Mouse (Mus musculus): ENCODE measurements around the gene Crx. TPM values are rescaled to one million over a fixed set of nuclear protein-coding genes. Genes with fewer than 3 reads are reported as not detected.

Crx gene
- polyA plus RNA-seq, 1 experiment: 0.12 TPM

GRCm38 (mm10) chr7:15914252-15914651 is 34.5 kb upstream of the Crx start:
- TF ChIP-seq FLI1 (IDR thresholded peaks at IDR 0.05; ENCODE audit: low read length) (no peak), GATA1 (IDR thresholded peaks at IDR 0.05; ENCODE audit: borderline replicate concordance, low read length) (no peak)
- H3K4me1 ChIP-seq: peaks cover 16% of the 10 kb centered on the region
- no peak overlapping the region for H3K4me3 ChIP-seq (replicated peaks)
- H3K9me3 ChIP-seq: no peaks in the 10 kb centered on the region
- H3K36me3 ChIP-seq (replicated peaks; ENCODE audit: low read length): peaks cover 30% of the 10 kb centered on the region
- H3K27me3 ChIP-seq (replicated peaks): peaks cover 2% of the 10 kb centered on the region

- H3K36me3 ChIP-seq (replicated peaks; ENCODE audit: low read length): peaks cover 15% of the 10 kb centered on the region
- H3K4me3 ChIP-seq (replicated peaks): no peak overlapping the region
- peaks cover 11% of the 10 kb centered on the region for H3K4me1 ChIP-seq
- no peaks in the 10 kb centered on the region for H3K9me3 ChIP-seq
- peaks cover 5% of the 10 kb centered on the region for H3K27me3 ChIP-seq (replicated peaks)
- TF ChIP-seq GATA1 (IDR thresholded peaks at IDR 0.05; ENCODE audit: borderline replicate concordance, low read length): no peak
- no peak for TF ChIP-seq FLI1 (IDR thresholded peaks at IDR 0.05; ENCODE audit: low read length)
Measured at GRCm38 (mm10) chr7:15912183-15912582, 32.4 kb upstream of the Crx start.

- no peak for TF ChIP-seq GATA1 (IDR thresholded peaks at IDR 0.05; ENCODE audit: borderline replicate concordance, low read length)
- no peak for TF ChIP-seq FLI1 (IDR thresholded peaks at IDR 0.05; ENCODE audit: low read length)
- Histone ChIP-seq H3K9me3 (no peaks in the 10 kb centered on the region), H3K4me3 (replicated peaks) (no peak overlapping the region)
Measured at GRCm38 (mm10) chr7:15910521-15910920, 30.8 kb upstream of the Crx start.

GRCm38 (mm10) chr7:15907971-15908590 is 28.3 kb upstream of the Crx start:
- H3K4me1 ChIP-seq: peaks cover 6% of the 10 kb centered on the region
- TF ChIP-seq FLI1 (IDR thresholded peaks at IDR 0.05; ENCODE audit: low read length): no peak
- TF ChIP-seq GATA1 (IDR thresholded peaks at IDR 0.05; ENCODE audit: borderline replicate concordance, low read length): no peak
- H3K9me3 ChIP-seq: no peaks in the 10 kb centered on the region
- no peak overlapping the region for H3K4me3 ChIP-seq (replicated peaks)
- H3K27me3 ChIP-seq (replicated peaks): peaks cover 15% of the 10 kb centered on the region
- no peaks in the 10 kb centered on the region for H3K36me3 ChIP-seq (replicated peaks; ENCODE audit: low read length)

More at GRCm38 (mm10) chr7:15910521-15910920, 30.8 kb upstream of the Crx start:
- peaks cover 11% of the 10 kb centered on the region for H3K4me1 ChIP-seq
- peaks cover 7% of the 10 kb centered on the region for H3K27me3 ChIP-seq (replicated peaks)
- H3K36me3 ChIP-seq (replicated peaks; ENCODE audit: low read length): peaks cover 2% of the 10 kb centered on the region

GRCm38 (mm10) chr7:15906602-15907001 is 26.8 kb upstream of the Crx start:
- no peaks in the 10 kb centered on the region for H3K9me3 ChIP-seq
- TF ChIP-seq FLI1 (IDR thresholded peaks at IDR 0.05; ENCODE audit: low read length) (no peak), GATA1 (IDR thresholded peaks at IDR 0.05; ENCODE audit: borderline replicate concordance, low read length) (no peak)
- H3K27me3 ChIP-seq (replicated peaks): peaks cover 15% of the 10 kb centered on the region
- H3K4me1 ChIP-seq: no peaks in the 10 kb centered on the region
- H3K36me3 ChIP-seq (replicated peaks; ENCODE audit: low read length): no peaks in the 10 kb centered on the region
- H3K4me3 ChIP-seq (replicated peaks): no peak overlapping the region

GRCm38 (mm10) chr7:15905861-15906260 is 26.1 kb upstream of the Crx start:
- Histone ChIP-seq H3K27me3 (replicated peaks) (peaks cover 14% of the 10 kb centered on the region), H3K4me3 (replicated peaks) (no peak overlapping the region)

GRCm38 (mm10) chr7:15901366-15902048 is 21.7 kb upstream of the Crx start:
- Histone ChIP-seq H3K27me3 (replicated peaks) (peaks cover 9% of the 10 kb centered on the region), H3K9me3 (no peaks in the 10 kb centered on the region), H3K4me3 (replicated peaks) (no peak overlapping the region), H3K36me3 (replicated peaks; ENCODE audit: low read length) (no peaks in the 10 kb centered on the region), H3K4me1 (no peaks in the 10 kb centered on the region)
- TF ChIP-seq GATA1 (IDR thresholded peaks at IDR 0.05; ENCODE audit: borderline replicate concordance, low read length): no peak
- no peak for TF ChIP-seq FLI1 (IDR thresholded peaks at IDR 0.05; ENCODE audit: low read length)

More at GRCm38 (mm10) chr7:15905861-15906260, 26.1 kb upstream of the Crx start:
- Histone ChIP-seq H3K4me1 (no peaks in the 10 kb centered on the region), H3K9me3 (no peaks in the 10 kb centered on the region), H3K36me3 (replicated peaks; ENCODE audit: low read length) (no peaks in the 10 kb centered on the region)
- TF ChIP-seq GATA1 (IDR thresholded peaks at IDR 0.05; ENCODE audit: borderline replicate concordance, low read length) (no peak), FLI1 (IDR thresholded peaks at IDR 0.05; ENCODE audit: low read length) (no peak)

GRCm38 (mm10) chr7:15894251-15894650 is 14.5 kb upstream of the Crx start:
- no peaks in the 10 kb centered on the region for H3K27me3 ChIP-seq (replicated peaks)
- H3K4me3 ChIP-seq (replicated peaks): no peak overlapping the region
- H3K9me3 ChIP-seq: no peaks in the 10 kb centered on the region
- H3K36me3 ChIP-seq (replicated peaks; ENCODE audit: low read length): no peaks in the 10 kb centered on the region
- TF ChIP-seq FLI1 (IDR thresholded peaks at IDR 0.05; ENCODE audit: low read length) (no peak), GATA1 (IDR thresholded peaks at IDR 0.05; ENCODE audit: borderline replicate concordance, low read length) (no peak)
- H3K4me1 ChIP-seq: no peaks in the 10 kb centered on the region

- no peak for TF ChIP-seq FLI1 (IDR thresholded peaks at IDR 0.05; ENCODE audit: low read length)
- TF ChIP-seq GATA1 (IDR thresholded peaks at IDR 0.05; ENCODE audit: borderline replicate concordance, low read length): no peak
- H3K9me3 ChIP-seq: no peaks in the 10 kb centered on the region
- H3K4me3 ChIP-seq (replicated peaks): no peak overlapping the region
- H3K36me3 ChIP-seq (replicated peaks; ENCODE audit: low read length): no peaks in the 10 kb centered on the region
- H3K27me3 ChIP-seq (replicated peaks): no peaks in the 10 kb centered on the region
- no peaks in the 10 kb centered on the region for H3K4me1 ChIP-seq
Measured at GRCm38 (mm10) chr7:15884127-15884526, 4.4 kb upstream of the Crx start.

GRCm38 (mm10) chr7:15882317-15882716 is 2.5 kb upstream of the Crx start, which contains the start of gene Crxos:
Crxos (plus strand) TSS chr7:15882617.
- Histone ChIP-seq H3K27me3 (replicated peaks) (no peaks in the 10 kb centered on the region), H3K4me1 (no peaks in the 10 kb centered on the region), H3K9me3 (no peaks in the 10 kb centered on the region), H3K4me3 (replicated peaks) (no peak within 1 kb of the TSS), H3K36me3 (replicated peaks; ENCODE audit: low read length) (no peaks in the 10 kb centered on the region)
- TF ChIP-seq FLI1 (IDR thresholded peaks at IDR 0.05; ENCODE audit: low read length) (no peak), GATA1 (IDR thresholded peaks at IDR 0.05; ENCODE audit: borderline replicate concordance, low read length) (no peak)
